Mouse (Mus musculus): ENCODE measurements at regions not wholly inside any gene's neighbourhood (a gene's known extent, or its start where the extent isn't known, plus 50 kb on each side); places are given as distances from the start of the nearest gene placed in this dataset.

GRCm38 (mm10) chr10:29921658-29922057 is 278.7 kb downstream of the Cenpw start:
- H3K4me3 ChIP-seq, result no peak overlapping the region
- H3K27ac ChIP-seq, result no peak overlapping the region
- DNase-seq, result no peak
- intact Hi-C loops (cut with DNase I), result no loop called here
- no peak for TF ChIP-seq CTCF (IDR thresholded peaks at IDR 0.05)

DNA sequence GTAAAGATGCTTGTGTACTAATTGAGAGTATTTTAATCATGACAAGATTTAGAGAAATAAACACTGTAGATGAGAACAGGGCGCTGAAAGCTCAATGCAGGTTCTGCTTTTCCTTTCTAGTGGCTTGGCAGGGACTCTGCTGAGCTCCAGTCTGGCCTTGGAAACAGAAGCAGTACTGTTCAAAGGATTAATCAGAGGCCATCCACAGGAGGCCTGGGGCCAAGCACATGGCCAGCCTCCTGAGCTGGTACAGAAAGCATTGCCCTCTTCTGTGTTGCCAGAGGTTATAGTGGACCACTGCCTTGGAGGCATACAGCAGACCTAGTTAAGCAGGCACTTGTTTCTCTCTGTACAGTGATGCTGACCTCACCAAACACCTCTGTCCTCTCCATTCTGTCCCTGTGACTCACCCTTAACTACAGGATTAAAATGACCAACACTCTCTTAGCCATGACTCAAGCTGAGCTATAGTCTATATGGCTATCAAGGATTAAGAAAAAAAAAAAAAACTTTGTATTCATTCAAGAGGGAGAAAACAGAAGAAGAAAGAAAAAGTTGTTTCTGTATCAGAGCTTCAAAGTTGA is 302.5 kb downstream of the Cenpw start:
- Histone ChIP-seq H3K4me3 (no peak overlapping the region), H3K27ac (no peak overlapping the region)
- intact Hi-C loops (cut with DNase I), result no loop called here
- no peak for DNase-seq
- no peak for TF ChIP-seq CTCF (IDR thresholded peaks at IDR 0.05)

DNA sequence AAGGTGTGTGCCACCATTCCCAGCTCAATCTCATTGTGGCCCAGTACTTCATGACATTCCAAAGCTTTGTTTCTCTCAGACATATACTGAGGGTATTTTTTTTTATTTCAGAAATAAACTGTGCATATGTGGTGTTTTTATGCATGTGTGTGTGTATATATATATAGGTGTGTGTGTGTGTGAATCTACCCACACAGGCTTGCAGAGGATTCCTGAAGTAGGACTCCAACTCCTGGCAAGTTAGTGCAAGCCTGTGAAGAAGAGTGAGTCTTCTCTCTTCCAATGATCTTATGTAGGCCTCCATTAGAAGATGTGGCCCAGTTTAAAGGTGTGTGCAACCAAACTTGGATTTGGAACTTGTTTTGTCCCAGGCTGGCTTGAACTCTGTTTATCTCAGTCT is 328.9 kb upstream of the Rspo3 start:
- DNase-seq, result no peak
- no peak for TF ChIP-seq CTCF (IDR thresholded peaks at IDR 0.05)
- intact Hi-C loops (cut with DNase I), result no loop called here
- no peak overlapping the region for H3K4me3 ChIP-seq
- no peak overlapping the region for H3K27ac ChIP-seq

DNA sequence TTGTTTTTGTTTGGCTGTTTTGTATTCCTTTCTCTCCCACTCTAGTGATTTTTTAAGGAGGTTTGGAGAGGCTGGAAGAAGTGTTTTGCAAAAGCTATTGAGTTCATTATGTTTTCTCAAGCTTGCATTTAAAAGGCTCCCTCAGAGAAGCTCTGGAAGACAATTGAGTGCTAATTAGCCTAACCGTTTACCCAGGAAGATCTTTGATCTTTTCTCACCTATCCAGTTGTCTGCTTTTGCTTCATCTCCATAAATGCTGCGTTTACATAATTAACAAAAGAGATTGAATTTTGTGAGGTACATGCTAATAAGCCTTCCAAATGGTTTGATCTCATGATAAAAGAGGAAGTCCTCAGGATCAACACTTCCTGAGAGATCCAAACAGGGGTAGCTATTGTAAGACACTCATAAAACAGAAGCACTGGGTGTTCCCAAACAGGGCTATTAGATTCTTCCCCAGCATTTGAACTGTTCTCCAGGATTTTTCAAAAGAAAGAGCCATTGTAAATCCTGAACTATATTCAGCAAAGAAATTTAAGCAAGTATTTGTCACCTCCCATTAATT is 320.2 kb upstream of the Rspo3 start:
- DNase-seq, result no peak
- H3K4me3 ChIP-seq, result no peak overlapping the region
- intact Hi-C loops (cut with DNase I), result no loop called here
- no peak overlapping the region for H3K27ac ChIP-seq
- no peak for TF ChIP-seq CTCF (IDR thresholded peaks at IDR 0.05)

- no peak overlapping the region for H3K27ac ChIP-seq
- DNase-seq, result no peak
- no peak for TF ChIP-seq CTCF (IDR thresholded peaks at IDR 0.05)
- H3K4me3 ChIP-seq, result no peak overlapping the region
- intact Hi-C loops (cut with DNase I), result no loop called here
These were observed 316.8 kb upstream of the Rspo3 start for GRCm38 (mm10) chr10:29852516-29852915.

GRCm38 (mm10) chr10:29824939-29825658 is 289.4 kb upstream of the Rspo3 start:
- intact Hi-C loops (cut with DNase I), result no loop called here
- no peak for DNase-seq
- no peak overlapping the region for H3K27ac ChIP-seq

GRCm38 (mm10) chr10:29824413-29824812 is 288.7 kb upstream of the Rspo3 start:
- intact Hi-C loops (cut with DNase I), result no loop called here
- no peak for DNase-seq
- no peak for TF ChIP-seq CTCF (IDR thresholded peaks at IDR 0.05)

More at GRCm38 (mm10) chr10:29824939-29825658, 289.4 kb upstream of the Rspo3 start:
- no peak overlapping the region for H3K4me3 ChIP-seq
- TF ChIP-seq CTCF (IDR thresholded peaks at IDR 0.05), result no peak

DNA sequence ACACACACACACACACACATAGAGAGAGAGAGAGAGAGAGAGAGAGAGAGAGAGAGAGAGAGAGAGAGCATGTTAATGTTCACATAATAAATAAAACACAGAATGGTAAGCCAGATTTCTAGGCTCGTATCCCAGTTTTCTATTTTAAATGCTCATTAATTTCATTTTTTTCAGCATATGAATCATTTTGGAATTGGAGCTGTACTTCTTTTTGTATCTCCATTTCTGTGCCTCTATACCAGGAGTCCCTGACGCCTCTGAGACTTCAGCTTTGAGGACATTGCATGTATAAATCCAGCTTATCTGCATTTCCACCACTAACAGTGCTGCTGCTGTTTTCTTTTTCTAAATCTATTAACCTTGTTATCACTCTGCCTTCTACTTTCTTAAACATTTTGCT is 287.5 kb upstream of the Rspo3 start:
- Histone ChIP-seq H3K27ac (no peak overlapping the region), H3K4me3 (no peak overlapping the region)
- intact Hi-C loops (cut with DNase I), result no loop called here
- no peak for TF ChIP-seq CTCF (IDR thresholded peaks at IDR 0.05)
- no peak for DNase-seq

More at GRCm38 (mm10) chr10:29824413-29824812, 288.7 kb upstream of the Rspo3 start:
- no peak overlapping the region for H3K27ac ChIP-seq
- H3K4me3 ChIP-seq, result no peak overlapping the region

- intact Hi-C loops (cut with DNase I), result loop anchor here (10.0 kb wide), 1 partner anchor 269 kb away; the partner anchor contains the start of gene Rspo3
- peak; percentile 35 for DNase-seq
- Histone ChIP-seq H3K4me3 (no peak overlapping the region), H3K27ac (no peak overlapping the region)
- TF ChIP-seq CTCF (IDR thresholded peaks at IDR 0.05), result peak; percentile 71
These were observed 268.4 kb upstream of the Rspo3 start for GRCm38 (mm10) chr10:29803915-29804545.

GRCm38 (mm10) chr10:29802637-29803036 is 267.0 kb upstream of the Rspo3 start:
- no peak for TF ChIP-seq CTCF (IDR thresholded peaks at IDR 0.05)
- DNase-seq, result no peak
- intact Hi-C loops (cut with DNase I), result loop anchor here (10.0 kb wide), 1 partner anchor 268 kb away; the partner anchor contains the start of gene Rspo3
- H3K4me3 ChIP-seq, result no peak overlapping the region
- H3K27ac ChIP-seq, result no peak overlapping the region

GRCm38 (mm10) chr10:29794663-29795062 is 259.0 kb upstream of the Rspo3 start:
- intact Hi-C loops (cut with DNase I), result no loop called here
- Histone ChIP-seq H3K4me3 (no peak overlapping the region), H3K27ac (no peak overlapping the region)
- TF ChIP-seq CTCF (IDR thresholded peaks at IDR 0.05), result no peak
- DNase-seq, result no peak

GRCm38 (mm10) chr10:29786220-29786810 is 250.6 kb upstream of the Rspo3 start:
- intact Hi-C loops (cut with DNase I), result no loop called here
- H3K4me3 ChIP-seq, result no peak overlapping the region
- no peak overlapping the region for H3K27ac ChIP-seq
- DNase-seq, result no peak
- no peak for TF ChIP-seq CTCF (IDR thresholded peaks at IDR 0.05)

DNA sequence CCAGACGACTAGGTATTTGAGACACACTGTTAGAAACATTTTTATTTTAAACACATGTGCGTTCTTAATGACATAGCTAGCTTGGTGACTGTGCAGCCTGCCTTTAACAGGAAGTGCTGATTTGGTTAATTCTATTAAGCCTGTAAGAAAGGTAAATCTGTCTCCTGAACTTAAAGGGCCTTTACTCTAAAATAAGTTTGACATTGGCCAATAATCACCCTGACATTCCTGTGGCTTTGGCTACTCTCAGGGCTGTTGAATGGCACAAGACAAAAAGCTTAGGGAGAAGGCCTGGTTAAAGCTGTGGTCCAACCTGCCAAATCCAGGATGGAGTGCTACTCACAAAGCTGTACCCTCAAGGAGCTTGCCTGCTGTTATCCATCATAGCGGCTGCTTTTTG is 201.0 kb upstream of the Rspo3 start:
- no peak overlapping the region for H3K4me3 ChIP-seq
- TF ChIP-seq CTCF (IDR thresholded peaks at IDR 0.05), result no peak
- no peak overlapping the region for H3K27ac ChIP-seq
- DNase-seq, result no peak
- intact Hi-C loops (cut with DNase I), result no loop called here
